Mouse (Mus musculus) activated CD4-positive, CD25-positive, alpha-beta regulatory T cell, adult 4 months (primary cell): Measurements from ENCODE around the gene Fbf1. TPM values are rescaled to one million over a fixed set of nuclear protein-coding genes. Genes with fewer than 3 reads are reported as not detected.
"Not testable (repeated sequence)": the region's sequence is repeated elsewhere in the genome, so short reads cannot be mapped to it uniquely, and the experiment has no call there.

ENCODE experiments used
- ATAC-seq: one replicate; pipeline ENCODE4 v1.8.0; 2017
- polyA plus RNA-seq, 2 experiments: library from polyadenylated mRNA; unstranded; fragments of 100-300 nt; shearing (Covaris generic); gene quantifications; one replicate each; pipeline ENCODE4 v1.2.1; 2017

The Fbf1 gene
- polyA plus RNA-seq, 2 experiments from 2014 or later = 2.1 to 3.4 TPM

GRCm38 (mm10) chr11:116132366-116133333 lies 35.3 kb downstream of the Fbf1 start:
- ATAC-seq = no peak

- no peak for ATAC-seq
Observed at GRCm38 (mm10) chr11:116131349-116132170, 36.4 kb downstream of the Fbf1 start.

GRCm38 (mm10) chr11:116130488-116131205 lies 37.3 kb downstream of the Fbf1 start, which contains the start of gene Trim65:
Gene Trim65, minus strand, starts transcription at chr11:116131128.
- peak; percentile 94 for ATAC-seq

- peak; percentile 25 for ATAC-seq
Observed at GRCm38 (mm10) chr11:116129993-116130487, 37.9 kb downstream of the Fbf1 start.

GRCm38 (mm10) chr11:116129091-116129790 lies 38.7 kb downstream of the Fbf1 start:
- no peak for ATAC-seq

- no peak for ATAC-seq
Observed at GRCm38 (mm10) chr11:116127986-116128385, 40.0 kb downstream of the Fbf1 start.

- no peak for ATAC-seq
Observed at GRCm38 (mm10) chr11:116127156-116127980, 40.6 kb downstream of the Fbf1 start, which contains the start of gene Trim47. Gene Trim47, minus strand, starts transcription at chr11:116127210.

GRCm38 (mm10) chr11:116126261-116126660 lies 41.7 kb downstream of the Fbf1 start:
- ATAC-seq = no peak

GRCm38 (mm10) chr11:116121731-116122245 lies 46.2 kb downstream of the Fbf1 start:
- ATAC-seq = not testable (repeated sequence)

GRCm38 (mm10) chr11:116117819-116118218 lies 50.1 kb downstream of the Fbf1 start:
- no peak for ATAC-seq

GRCm38 (mm10) chr11:116117241-116117640 lies 50.7 kb downstream of the Fbf1 start:
- ATAC-seq = no peak

GRCm38 (mm10) chr11:116111611-116112203 lies 56.3 kb downstream of the Fbf1 start:
- ATAC-seq = no peak

GRCm38 (mm10) chr11:116111067-116111466 lies 56.9 kb downstream of the Fbf1 start:
- no peak for ATAC-seq

- no peak for ATAC-seq
Observed at GRCm38 (mm10) chr11:116110540-116110939, 57.4 kb downstream of the Fbf1 start.

GRCm38 (mm10) chr11:116110131-116110530 lies 57.8 kb downstream of the Fbf1 start:
- ATAC-seq = no peak

- no peak for ATAC-seq
Observed at GRCm38 (mm10) chr11:116109441-116110081, 58.4 kb downstream of the Fbf1 start.

GRCm38 (mm10) chr11:116108464-116109137 lies 59.4 kb downstream of the Fbf1 start:
- ATAC-seq = no peak

GRCm38 (mm10) chr11:116107777-116108285 lies 60.1 kb downstream of the Fbf1 start:
- no peak for ATAC-seq
